Mouse (Mus musculus) 416B (cell line): ENCODE results near the gene Hsd3b6.
"Not testable (repeated sequence)": the region's sequence is repeated elsewhere in the genome, so short reads cannot be mapped to it uniquely, and the experiment has no call there.

ENCODE experiments used
- DNase-seq: peaks from one replicate; pipeline ENCODE4 v3.0.0; 2011; ENCODE audit warnings: low read depth

The Hsd3b6 gene

GRCm38 (mm10) chr3:98814101-98814670 is at the start of gene Hsd3b6:
Gene Hsd3b6 (minus strand): TSS chr3:98814443.
- DNase-seq: no peak

- DNase-seq: no peak
Observed at GRCm38 (mm10) chr3:98862800-98863199, 48.6 kb upstream of the Hsd3b6 start.

- DNase-seq: no peak
Observed at GRCm38 (mm10) chr3:98859576-98859975, 45.3 kb upstream of the Hsd3b6 start, which contains the start of gene Hsd3b1. Gene Hsd3b1 (minus strand): TSS chr3:98859794.

- no peak for DNase-seq
Observed at GRCm38 (mm10) chr3:98858051-98858450, 43.8 kb upstream of the Hsd3b6 start.

GRCm38 (mm10) chr3:98856892-98857291 is 42.6 kb upstream of the Hsd3b6 start:
- DNase-seq: no peak

GRCm38 (mm10) chr3:98855160-98855559 is 40.9 kb upstream of the Hsd3b6 start:
- DNase-seq: no peak

- DNase-seq: no peak
Observed at GRCm38 (mm10) chr3:98853685-98854084, 39.4 kb upstream of the Hsd3b6 start.

GRCm38 (mm10) chr3:98853051-98853450 is 38.8 kb upstream of the Hsd3b6 start:
- no peak for DNase-seq

- DNase-seq: no peak
Observed at GRCm38 (mm10) chr3:98852631-98853030, 38.4 kb upstream of the Hsd3b6 start.

GRCm38 (mm10) chr3:98851853-98852252 is 37.6 kb upstream of the Hsd3b6 start:
- DNase-seq: no peak

GRCm38 (mm10) chr3:98850262-98850661 is 36.0 kb upstream of the Hsd3b6 start:
- no peak for DNase-seq

GRCm38 (mm10) chr3:98848898-98849297 is 34.7 kb upstream of the Hsd3b6 start:
- DNase-seq: no peak

GRCm38 (mm10) chr3:98812653-98813052 is 1.6 kb downstream of the Hsd3b6 start:
- DNase-seq: not testable (repeated sequence)

GRCm38 (mm10) chr3:98805032-98805431 is 9.2 kb downstream of the Hsd3b6 start:
- DNase-seq: not testable (repeated sequence)

- DNase-seq: no peak
Observed at GRCm38 (mm10) chr3:98786551-98786950, 27.7 kb downstream of the Hsd3b6 start.

GRCm38 (mm10) chr3:98782181-98782868 is 31.9 kb downstream of the Hsd3b6 start:
- DNase-seq: no peak

- DNase-seq: no peak
Observed at GRCm38 (mm10) chr3:98780921-98781320, 33.3 kb downstream of the Hsd3b6 start.

GRCm38 (mm10) chr3:98764155-98764554 is 50.1 kb downstream of the Hsd3b6 start:
- DNase-seq: no peak

GRCm38 (mm10) chr3:98756836-98757235 is 57.4 kb downstream of the Hsd3b6 start:
- no peak for DNase-seq
